Mouse (Mus musculus) cerebellum, adult 11-12 months (tissue): ENCODE data around the gene Grtp1.

Source experiments
- DNase-seq: peaks from one replicate; pipeline ENCODE4 v3.0.0; 2022

Grtp1 gene

DNA sequence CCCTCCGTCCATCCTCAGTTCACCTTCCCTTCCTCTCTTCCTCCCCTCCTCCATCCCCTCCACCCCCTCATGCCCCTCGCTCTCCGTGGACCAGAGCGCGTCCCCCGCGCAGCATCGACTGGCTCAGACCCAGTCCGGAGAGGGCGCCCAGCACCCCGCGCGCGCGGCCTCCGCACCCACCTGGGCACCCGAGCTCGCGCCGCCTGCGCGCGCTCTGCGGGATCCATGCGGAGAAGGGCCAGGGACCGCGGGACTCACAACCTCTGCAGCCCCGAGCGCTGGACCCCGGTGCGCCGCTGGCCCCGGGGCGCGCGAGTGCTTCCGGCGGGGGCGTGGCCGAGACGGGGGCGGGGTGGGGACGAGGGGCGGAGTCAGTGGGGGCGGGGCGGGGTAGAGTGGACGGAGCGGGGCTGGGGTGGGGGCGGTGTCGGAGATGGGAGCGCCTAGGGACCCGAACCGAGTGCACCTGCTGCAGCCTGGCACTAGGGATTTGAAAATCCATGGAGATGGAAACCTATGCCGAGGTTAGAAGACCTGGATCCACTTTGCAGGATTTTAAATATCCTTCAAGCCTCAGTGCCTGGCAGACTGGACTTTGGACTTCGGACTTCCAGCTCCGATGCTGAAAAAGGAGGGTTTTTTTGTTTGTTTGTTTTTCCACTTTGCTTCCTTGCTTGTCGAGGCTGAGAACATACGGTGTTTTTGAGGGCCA, at the start of gene Grtp1:
Gene Grtp1 (minus strand): TSS at position 320 of the 712 bp plus-strand sequence.
- no peak for DNase-seq

- DNase-seq, result no peak
These were observed 44.0 kb upstream of the Grtp1 start for GRCm38 (mm10) chr8:13244343-13244880.

DNA sequence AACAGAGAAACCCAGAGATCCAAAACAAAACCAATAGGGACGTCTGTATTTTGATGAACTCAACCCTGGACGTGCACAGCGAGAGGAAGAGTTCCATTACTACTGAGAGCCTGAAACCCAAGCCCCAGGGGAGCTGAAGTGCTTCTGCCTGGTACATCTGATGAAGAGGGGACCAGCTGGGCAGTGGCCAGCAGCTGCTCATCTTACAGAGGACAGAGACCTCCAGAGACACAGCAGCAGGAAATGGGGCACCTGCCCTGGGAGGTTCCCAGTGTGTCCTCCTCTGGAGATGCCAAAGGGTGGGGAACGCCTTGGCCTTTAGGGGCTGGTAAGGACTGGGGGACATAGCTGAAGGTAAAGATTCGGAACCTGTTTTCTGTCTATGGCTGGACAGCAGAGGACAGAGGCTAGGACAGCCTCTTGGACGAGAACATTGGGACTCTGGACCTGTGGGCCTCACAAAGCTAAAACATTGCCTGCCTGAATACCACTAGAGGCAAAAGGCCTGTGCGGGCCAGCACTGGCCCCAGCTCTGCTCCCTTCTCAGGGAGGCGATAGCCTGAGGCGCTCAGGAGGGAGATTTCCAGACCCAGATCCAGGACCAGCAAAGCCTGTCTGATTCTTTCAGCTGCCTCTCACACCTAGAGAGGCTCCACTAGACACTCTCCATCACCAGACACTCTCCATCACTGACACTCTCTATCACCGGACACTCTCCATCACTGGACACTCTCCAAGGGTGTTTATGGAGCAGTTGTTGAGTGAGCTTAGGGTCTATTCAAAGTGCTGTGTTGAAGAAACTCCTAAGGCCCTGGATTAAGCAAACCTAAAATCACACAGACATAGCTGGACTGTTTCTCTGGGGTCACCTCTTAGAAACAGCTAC, 42.8 kb upstream of the Grtp1 start:
- no peak for DNase-seq

- DNase-seq, result no peak
These were observed 40.3 kb upstream of the Grtp1 start for GRCm38 (mm10) chr8:13240691-13241090.

- DNase-seq, result no peak
These were observed 39.6 kb upstream of the Grtp1 start for GRCm38 (mm10) chr8:13240055-13240454.

- no peak for DNase-seq
These were observed 34.4 kb upstream of the Grtp1 start for GRCm38 (mm10) chr8:13234803-13235202.

GRCm38 (mm10) chr8:13230471-13230870, 30.1 kb upstream of the Grtp1 start:
- DNase-seq, result no peak

- DNase-seq, result no peak
These were observed 29.4 kb upstream of the Grtp1 start for GRCm38 (mm10) chr8:13229802-13230201.

DNA sequence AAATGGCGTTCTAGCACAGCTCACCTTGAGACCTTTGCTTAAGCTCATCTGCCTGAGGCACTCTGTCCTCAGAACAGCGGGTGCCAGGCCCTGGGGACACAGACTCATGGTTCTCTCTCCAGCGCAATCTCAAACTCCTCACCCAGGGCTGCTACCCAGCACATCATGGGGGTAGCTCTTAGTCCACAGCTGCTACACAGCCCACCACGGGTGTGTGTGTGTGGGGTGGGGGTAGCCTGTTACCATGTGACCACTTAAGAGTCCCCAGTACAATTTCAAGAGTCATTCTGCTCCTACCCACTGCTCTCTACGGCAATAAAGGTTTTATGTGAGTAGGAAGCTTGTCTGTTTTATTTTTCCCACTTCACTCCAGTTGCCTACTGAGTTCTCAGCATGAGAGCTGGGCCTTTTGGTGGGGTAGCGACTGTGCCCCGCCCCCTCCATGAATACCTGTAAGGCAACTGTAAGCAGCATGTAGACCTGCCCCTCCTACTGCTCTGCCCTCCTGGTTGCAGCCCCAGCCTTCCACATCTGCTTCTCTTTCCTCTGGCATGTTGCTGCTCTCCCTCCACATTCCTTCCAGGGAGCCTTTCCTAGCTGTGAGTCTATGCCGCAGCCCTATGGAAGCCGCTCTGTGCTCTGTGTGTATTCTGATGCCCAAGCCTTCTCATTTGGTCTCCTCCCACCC, 28.6 kb upstream of the Grtp1 start:
- no peak for DNase-seq

GRCm38 (mm10) chr8:13227184-13227583, 26.8 kb upstream of the Grtp1 start:
- no peak for DNase-seq

GRCm38 (mm10) chr8:13226288-13226687, 25.9 kb upstream of the Grtp1 start:
- DNase-seq, result no peak

DNA sequence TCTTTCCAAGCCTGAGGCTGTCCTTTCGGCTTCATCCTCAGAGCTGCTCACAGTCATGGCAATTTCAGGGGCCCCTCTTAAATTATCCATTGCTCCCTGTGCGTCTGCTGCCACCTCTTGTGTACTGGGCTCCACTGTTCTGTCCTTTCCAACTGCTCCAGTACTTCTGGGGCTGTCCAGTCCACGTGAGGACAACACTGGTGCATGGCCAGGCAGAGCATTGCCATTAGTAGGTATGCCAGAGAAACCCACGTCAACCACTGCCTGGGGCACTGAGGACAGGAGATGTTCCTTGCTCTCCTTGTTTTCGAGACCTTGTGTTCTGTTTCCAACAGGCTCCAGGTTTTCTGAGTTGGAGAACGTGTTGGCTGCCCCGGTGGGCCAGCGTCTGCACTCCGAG, 24.0 kb upstream of the Grtp1 start:
- no peak for DNase-seq

- no peak for DNase-seq
These were observed 18.0 kb upstream of the Grtp1 start for GRCm38 (mm10) chr8:13218441-13218840.

- DNase-seq, result no peak
These were observed 17.6 kb upstream of the Grtp1 start for GRCm38 (mm10) chr8:13217986-13218385.

DNA sequence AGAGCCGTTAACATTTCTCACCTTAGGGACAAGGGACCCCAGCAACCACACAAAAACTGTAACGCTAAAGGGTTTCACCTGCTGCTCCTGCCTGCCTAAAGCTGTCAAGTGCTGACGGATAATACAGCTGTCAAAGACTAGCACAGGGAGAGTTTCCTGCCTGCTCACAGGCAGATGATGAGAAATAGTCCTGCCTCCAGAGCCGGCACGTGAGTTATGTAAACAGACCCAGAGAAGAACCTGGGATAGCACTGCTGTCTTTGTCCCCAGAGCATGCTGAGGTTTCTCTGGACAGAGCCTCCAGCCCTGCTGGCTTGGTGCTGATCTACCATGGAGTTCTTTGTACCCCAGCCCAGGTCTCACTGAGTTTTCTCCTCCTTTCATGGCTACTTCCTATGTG, 16.7 kb upstream of the Grtp1 start:
- DNase-seq, result no peak

GRCm38 (mm10) chr8:13216386-13216785, 16.0 kb upstream of the Grtp1 start:
- DNase-seq, result no peak

GRCm38 (mm10) chr8:13213479-13214268, 13.3 kb upstream of the Grtp1 start:
- peak; percentile 51 for DNase-seq

GRCm38 (mm10) chr8:13209770-13210169, 9.3 kb upstream of the Grtp1 start:
- DNase-seq, result no peak

DNA sequence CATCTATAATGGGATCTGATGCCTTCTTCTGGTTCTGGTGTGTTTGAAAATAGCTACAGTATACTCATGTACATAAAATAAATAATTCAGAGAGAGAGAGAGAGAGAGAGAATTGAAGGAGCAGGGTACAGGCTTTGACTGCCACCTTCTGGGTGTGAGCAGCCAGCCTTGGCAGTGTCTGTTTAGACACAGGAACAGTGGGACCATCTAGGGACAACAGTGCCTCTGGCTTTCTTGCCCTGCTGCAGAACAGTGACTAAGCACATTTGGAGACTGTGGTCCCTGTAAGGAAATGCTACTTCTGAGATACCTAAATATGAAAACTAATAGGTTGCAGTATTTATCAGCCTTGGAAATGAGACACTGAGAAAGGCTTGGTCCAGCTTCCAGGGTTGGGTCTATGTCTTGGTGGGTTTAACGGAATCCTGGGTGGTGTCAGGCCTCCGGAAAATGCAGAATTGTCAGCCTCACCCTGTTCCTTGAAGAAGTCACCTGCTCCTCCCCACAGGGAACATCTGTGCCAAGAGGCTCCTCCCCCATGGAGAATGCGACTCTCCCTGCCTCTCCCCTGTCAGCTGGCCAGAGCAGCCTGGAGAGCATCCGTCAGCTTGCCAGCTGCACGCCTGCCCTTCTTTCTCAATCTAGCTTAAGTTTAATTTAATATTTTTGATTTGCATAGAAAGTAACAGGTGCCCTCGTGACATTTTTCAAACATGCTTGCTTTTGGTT, 8.4 kb upstream of the Grtp1 start:
- DNase-seq, result no peak

GRCm38 (mm10) chr8:13206290-13206689, 5.9 kb upstream of the Grtp1 start:
- DNase-seq, result no peak

DNA sequence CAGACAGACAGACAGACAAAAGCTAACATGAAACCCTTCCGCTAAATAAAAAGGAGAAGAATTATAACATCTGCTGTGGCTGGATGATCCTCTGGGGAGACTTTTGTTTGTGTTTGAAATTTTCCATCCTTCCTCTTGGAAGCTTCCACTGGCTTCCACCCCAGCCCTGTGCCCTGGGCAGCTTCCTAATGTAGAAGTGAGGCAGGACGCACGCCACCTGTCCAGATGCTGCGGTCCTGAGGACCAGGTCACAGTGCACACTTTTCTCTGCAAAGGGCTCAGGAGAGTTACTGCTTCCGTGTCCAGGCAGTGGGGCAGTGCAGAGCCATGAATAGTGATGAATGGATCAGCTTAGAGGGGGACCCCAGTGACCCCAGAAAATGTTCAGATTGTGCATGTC, 4.9 kb upstream of the Grtp1 start:
- no peak for DNase-seq
